Mouse (Mus musculus) left cerebral cortex, adult 11 months (tissue): ENCODE measurements around the gene Cct2.

ENCODE experiments used
- DNase-seq: peaks from one replicate; pipeline ENCODE4 v3.0.0; 2022; ENCODE audit warnings: low spot score

Gene Cct2

GRCm38 (mm10) chr10:117063254-117064021, at the start of gene Cct2:
Cct2 (minus strand) TSS chr10:117063814.
- peak; percentile 82 for DNase-seq

DNA sequence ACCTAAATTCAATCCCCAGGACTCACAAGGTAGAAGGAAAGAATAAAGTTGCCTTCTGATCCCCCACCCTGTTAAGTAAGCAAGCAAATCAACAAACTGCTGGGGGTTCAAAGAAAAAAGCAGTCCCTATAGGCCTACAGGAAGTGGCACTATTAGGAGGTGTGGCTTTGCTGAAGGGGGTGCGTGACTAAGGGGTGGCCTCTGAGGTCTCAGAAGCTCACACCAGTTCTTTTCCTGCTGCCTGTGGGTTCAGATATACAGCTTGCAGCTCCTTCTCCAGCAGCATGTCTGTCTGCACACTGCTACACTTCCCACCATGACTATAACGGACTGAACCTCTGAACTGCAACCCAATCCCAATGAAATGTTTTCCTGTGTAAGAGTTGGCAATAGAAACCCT, 48.9 kb upstream of the Cct2 start:
- no peak for DNase-seq

- no peak for DNase-seq
Measured at GRCm38 (mm10) chr10:117111455-117111854, 47.8 kb upstream of the Cct2 start.

DNA sequence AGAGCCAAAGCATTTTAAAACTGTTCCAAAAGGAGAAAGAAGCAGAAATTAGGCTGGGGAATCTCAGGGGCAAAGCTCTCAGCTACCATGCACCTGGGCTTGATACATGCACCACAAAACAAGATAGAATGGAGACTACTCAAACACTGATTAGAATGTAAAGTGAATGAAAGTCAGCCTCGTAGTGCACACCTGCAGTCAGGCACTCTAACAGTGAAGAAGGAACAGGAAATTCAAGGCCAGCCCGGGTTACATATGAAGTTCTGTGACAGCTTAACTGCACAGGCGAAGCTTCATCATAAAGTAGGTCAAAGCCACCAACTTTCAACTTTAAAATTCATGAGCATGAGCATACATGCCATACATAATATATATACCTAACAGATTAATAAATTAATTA, 46.7 kb upstream of the Cct2 start:
- no peak for DNase-seq

DNA sequence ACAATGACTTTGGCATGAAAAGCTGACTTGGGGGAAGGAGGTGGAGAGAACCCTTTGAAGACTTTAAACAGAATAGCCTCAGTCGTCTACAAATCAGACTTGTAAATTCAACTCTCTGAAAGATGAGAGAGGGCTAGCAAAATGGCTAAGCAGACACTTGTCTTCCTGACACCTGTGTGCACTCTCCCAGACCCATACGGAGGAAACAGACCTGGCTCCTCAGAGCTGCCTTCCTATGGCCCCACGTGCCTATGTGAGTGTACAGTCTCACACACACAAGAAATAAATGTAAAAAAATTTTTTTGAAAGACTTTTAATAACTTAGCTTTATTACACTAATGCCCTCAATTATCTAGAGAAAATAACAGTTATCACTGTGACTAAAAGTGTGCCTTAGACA, 43.1 kb upstream of the Cct2 start:
- DNase-seq: no peak

DNA sequence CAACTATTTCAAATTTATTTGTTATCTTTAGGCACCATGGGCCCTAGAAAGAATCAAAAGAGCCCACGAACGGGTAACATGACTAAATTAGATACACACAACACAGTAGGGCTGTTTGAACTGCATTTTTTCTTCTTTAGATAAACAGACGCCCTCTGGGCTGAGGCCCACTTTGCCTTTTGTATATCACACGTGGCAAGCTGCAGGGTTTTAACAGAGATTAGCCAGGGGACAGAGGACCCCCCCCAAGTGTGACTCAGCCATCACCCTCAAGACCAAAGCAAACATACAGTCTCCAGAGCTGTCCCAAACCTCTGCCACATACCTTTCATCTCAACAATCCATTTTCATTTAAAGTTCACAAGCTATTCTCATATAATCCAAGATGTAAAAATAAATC, 42.6 kb upstream of the Cct2 start:
- DNase-seq: no peak

DNA sequence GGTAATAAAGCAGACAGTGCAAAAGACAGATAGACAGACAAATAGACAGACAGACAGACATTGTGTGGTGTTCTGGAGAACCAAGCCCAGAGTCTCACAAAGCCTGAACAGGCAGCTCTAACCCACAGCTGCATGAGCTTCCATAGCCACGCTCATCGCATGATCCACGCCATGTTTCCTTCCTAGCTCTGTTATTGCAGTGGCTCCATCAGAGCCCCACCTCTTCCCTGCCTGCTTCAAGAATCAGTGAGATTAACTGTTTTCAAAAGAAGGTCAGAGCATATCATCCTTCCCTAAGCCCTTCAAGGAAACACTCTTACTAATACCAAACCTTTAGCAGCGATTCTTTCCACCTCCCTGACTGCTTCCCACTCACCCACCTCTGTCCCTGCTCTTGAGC, 41.4 kb upstream of the Cct2 start:
- DNase-seq: no peak

DNA sequence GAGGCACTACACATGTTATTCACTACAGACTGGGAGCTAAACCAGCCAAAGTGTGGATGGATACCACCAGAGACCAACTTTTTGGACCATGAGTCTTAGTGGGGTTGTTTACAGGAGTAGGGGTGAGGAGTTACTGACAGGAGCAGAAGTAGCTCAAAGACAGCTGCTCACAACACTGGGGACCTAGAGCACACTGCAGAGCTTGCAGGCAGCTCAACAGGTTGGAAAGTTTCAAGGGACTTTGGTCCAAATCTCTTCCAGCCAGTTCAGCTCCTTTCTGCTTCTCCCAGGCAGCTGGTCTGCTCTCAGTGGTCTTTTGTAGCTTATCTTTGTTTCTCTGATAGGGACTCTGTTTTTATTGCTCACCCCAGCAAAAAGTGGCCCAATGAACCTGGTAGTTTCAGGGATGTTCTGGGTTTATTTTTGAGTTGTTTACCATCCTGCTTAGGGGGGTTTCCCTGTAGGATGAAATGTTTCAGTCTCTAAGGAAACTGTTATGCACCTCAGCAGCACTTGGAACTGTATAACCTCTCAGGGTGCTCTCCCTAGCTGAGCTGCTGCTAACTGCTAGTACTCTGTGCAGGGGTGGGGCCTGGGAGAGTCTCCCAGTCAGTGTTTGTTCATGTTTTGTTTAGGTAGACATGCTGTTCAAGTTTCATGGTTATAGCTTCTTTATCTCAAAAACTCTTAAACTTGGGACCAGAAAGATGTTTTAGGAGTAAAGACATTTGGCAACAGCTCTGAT, 40.4 kb upstream of the Cct2 start:
- DNase-seq: no peak

DNA sequence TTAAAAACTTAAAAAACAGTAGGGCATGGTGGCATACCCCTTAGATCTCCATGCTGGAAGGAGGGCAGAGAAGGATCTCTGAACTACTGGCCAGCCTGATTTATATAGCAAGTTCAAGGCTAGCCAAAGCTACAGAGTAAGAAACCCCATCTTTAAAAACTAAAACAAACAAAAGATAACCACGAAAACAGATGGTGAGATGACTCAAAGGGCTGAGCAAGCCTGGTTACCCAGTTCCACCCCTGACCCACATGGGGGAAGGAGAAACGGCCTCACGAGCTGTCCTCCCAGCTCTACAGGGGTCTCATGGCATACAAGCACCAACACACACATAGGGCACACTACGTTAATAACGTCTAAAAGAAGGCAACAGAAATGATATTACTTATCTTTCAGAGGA, 36.6 kb upstream of the Cct2 start:
- no peak for DNase-seq

DNA sequence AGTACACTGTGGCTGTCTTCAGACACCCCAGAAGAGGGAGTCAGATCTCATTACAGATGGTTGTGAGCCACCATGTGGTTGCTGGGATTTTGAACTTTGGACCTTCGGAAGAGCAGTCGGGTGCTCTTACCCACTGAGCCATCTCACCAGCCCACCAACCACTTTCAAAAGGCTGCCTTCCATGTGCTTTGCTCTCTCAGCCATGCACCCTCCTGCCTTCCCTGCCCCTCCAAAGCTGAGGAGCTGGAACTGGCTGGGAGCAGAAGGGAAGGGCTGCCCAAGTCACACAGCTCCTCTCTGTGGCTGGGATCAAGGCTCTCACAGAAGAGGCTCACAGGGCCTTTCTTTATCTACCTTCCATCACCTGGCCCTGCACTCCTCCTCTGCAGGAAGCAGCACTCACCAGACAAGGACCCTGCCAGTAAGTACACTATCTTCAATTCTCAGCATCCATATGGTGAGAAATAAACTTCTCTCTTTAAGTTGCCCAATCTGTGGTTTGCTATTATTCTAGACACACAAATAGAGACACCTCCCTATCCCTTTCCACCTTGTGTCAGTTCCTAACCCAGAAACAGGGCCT, 33.6 kb upstream of the Cct2 start:
- no peak for DNase-seq

DNA sequence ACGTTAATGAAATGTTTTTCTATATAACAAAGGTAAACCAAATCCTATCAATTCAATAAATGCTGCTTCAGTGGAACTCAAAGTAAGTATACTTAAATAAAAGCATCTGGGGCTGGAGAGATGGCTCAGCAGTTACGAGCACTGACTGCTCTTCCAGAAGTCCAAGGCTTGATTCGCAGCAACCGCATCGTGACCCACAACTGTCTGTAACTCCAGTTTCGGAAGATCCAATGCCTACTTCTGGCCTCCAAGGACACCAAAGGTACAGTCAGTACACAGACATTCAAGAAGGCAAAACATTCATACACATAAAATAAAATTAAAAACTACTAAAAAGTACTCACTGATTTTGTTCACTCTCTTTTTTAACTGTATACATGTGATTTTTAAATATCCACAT, 32.5 kb upstream of the Cct2 start:
- DNase-seq: no peak

DNA sequence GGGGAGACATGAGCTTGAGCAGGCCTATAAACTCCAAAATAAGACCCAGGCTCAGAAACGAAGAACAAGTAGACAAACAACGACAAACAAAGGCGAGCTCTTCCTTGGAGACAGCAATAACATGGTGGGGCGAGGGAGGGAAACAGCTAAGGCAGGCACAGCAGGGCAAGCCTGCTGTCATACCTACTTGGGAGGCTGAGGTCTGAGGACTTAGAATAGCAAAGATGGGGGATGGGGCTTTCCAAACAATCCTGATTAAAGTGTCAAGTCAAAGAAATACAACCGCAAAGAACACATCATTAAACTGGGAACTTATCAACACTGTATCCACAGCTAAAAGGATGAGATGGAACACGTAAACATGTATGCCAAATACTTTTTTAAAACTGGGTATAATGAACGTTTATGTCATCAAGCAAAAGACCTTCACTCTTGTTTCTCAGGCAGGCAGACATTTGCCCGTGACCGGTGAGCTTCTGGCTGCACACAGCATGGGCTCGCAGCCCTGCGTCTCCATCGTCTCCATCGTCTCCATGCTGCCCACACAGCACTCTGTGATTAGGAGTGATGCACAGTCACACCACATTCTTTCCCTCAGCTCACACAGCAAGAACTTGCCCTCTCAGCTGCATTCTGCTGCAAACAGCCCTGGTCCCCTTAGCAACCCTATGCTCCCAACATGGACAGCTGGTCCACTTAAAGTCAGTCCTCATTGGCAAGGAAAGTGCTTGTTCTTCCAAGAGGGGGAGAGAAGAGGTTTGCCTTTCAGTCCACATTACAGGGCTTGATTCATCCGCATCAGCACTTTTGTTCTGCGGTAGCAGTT, 31.1 kb upstream of the Cct2 start:
- DNase-seq: peak; percentile 19

DNA sequence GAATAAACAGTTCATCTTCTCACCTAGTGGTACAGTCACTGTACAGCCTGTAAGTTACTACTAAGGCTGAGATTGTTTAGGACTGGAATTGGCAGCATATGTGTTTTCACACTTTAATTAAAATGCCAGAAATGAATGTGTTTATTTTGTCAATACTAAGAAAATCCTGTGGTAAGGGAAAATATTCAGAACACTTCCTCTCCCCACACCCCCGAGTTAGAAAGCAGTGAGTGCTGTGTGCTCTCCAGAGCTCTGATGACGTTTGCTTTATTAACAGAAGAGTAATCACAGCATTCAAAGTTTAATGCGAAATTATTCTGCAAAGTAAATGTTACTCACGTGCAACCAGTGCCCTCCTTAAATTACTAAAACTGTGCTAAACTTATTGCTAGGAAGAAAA, 26.0 kb upstream of the Cct2 start:
- DNase-seq: no peak

GRCm38 (mm10) chr10:117081914-117082359, 18.3 kb upstream of the Cct2 start:
- no peak for DNase-seq

- DNase-seq: no peak
Measured at GRCm38 (mm10) chr10:117081326-117081725, 17.7 kb upstream of the Cct2 start.

- DNase-seq: no peak
Measured at GRCm38 (mm10) chr10:117078284-117078683, 14.7 kb upstream of the Cct2 start.

- DNase-seq: no peak
Measured at GRCm38 (mm10) chr10:117073176-117073575, 9.6 kb upstream of the Cct2 start.

DNA sequence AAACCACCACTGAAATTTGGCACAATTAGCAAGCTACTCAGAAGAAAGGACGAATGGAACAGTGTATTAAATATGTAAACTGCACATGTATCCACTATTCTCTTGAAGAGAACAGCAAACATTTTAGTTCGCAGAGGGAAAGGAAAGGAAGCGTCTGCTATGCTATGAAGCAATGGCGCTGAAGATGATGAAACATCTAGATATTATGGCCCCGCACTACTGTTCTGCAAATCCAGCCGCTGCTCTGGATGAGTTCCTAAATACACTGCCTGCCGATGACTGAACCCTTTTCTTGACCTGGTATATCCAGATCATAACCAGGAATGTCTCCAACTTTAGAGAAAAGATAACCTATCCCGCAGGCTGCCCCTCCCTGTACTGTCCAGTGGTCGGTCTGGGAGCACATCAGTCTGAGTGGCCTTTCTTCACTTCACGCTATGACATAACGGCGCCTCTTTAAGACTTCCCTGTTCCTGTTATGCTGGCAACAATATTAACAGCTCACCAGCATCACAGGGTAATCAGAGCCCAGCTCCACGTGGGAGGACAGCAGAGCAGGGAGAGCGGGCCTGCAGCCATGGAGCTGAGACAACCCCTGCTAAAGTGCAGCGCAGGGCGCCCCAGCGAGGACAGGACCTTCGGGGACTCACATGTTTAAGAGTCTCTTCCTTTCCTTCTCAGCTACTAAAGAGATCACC, 8.7 kb upstream of the Cct2 start:
- DNase-seq: no peak

DNA sequence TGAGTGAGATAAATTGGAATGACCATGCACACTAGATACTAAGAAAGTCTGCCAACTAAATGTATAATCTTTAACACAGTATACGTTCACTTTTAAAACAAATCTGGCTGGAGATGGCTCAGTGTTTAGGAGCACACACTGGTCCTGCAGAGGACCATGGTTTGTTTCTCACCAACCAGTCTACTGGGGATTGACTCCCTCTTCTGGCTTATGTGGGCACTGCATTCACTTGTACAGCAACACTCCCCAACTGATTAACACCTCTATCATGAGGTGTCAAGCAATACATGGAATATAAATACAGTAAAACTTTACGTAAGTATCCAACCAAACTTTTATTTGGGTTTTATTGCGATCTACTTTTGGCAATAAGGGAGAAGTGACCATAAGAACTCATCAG, 5.5 kb upstream of the Cct2 start:
- no peak for DNase-seq

DNA sequence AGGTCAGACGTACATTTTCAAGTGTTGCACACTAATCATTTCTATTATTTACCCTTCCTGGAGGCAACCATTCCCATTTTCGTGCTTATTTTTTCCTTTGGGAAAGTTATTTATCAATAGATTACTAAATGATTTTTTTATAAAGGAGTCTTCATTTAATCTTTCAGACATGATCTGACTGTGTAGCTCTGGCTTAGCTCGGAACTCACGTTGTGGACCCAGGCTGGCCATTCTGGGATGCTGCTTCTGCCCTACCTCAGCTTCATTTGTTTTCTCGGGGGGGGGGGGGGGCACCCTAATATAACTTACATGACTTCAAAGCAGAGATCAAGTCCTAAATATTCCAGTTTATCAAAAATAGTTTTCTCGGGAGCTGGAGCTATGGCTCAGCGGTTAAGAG, 462 bp upstream of the Cct2 start:
- DNase-seq: no peak

DNA sequence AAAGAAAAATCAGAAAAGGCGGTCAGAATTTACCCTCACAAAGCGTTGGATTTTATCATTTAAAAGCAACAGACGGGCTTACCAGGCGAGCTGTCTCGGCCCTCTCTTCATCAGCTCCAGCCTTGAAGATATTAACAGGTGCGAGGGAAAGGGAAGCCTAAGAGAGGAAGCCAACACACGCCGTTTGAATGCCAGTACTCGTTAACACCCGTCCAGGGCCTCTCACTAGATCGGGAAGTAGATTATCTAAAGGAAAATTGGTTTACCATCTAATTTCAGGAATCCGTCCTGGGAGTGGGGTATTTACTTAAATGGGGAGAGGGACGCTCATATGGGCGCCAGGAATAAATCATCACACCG, 740 bp downstream of the Cct2 start:
- no peak for DNase-seq

DNA sequence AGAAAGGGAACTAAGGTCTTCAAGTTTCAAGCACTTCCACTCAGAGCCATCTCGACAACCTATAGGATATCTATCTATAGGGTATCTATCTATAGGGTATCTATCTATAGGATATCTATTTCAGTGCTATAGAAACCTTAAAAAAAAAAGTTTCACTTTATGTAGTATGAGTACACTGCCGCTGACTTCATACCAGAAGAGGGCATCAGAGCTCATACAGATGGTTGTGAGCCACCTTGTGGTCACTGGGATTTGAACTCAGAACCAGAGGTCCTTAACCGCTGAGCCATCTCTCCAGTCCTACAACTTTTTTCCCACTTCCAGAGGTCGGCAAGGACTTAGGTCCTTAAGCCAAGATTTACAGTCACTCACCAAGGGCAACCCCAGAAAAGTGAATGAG, 7.9 kb downstream of the Cct2 start:
- no peak for DNase-seq
